Mouse (Mus musculus): ENCODE data around the gene Gm37240. TPM values are rescaled to one million over a fixed set of nuclear protein-coding genes. Genes with fewer than 3 reads are reported as not detected.
A peak's percentile ranks its signal among the peaks of the same experiment; 100 is the strongest.

The Gm37240 gene
- total RNA-seq, 2 experiments from 2014 or later, result 3.9 to 6.6 TPM

DNA sequence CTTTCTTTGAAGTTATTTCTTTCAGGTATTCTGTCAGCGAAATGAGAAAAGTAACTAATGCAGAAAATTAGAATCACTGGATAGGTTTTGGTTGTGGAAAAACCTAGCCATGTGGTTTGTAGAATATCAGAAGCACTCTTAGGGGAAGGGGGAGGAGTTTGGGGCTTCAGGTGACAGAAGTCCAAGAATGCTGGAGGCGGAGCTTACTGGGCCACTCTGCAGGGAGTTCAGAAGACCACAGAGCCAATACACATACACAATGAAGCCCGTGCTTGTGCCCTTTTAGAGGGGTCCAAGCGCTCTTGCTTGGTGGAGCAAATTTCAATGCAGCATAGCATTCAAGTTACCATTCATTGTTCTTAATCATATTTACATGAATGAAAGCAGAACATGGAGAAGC is 138.5 kb downstream of the Gm37240 start:
- no peak for DNase-seq

DNA sequence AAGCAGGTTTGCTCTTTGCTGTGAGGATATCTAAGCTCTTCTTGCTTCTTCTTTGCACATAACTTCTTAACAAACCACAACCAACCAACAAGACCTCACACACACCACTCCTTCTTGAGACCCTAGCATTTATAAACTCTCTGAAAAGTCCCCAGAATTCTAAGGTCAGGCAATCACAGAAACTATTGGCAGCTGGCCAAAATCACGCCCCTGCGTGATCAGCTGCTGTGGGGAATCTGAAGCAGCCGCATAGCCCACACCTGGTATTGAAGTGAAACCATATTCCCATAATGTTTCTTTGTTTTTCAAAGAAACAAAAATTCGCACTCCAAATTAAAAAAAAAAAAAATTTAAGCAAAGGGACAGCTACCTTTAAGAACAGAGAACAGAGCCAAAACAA is 141.2 kb downstream of the Gm37240 start:
- no peak for DNase-seq

DNA sequence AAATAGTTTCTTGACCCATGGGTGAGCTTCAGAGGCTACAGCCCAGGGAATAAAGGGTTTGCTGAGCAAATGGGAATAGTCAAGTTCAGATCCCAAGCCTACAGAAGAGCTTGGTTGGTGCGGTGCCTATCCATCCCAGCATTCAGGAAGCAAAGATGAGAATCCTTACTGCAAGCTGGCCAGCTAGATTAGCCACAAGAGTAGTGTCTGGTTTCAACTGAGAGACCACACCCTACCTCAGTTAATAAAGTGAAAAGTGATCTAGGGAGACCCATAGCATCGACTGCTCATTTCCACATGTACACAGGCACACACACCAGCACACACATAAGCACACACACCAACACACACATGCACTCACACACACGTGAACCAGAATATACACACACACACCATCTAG is 145.6 kb downstream of the Gm37240 start:
- DNase-seq, result no peak

DNA sequence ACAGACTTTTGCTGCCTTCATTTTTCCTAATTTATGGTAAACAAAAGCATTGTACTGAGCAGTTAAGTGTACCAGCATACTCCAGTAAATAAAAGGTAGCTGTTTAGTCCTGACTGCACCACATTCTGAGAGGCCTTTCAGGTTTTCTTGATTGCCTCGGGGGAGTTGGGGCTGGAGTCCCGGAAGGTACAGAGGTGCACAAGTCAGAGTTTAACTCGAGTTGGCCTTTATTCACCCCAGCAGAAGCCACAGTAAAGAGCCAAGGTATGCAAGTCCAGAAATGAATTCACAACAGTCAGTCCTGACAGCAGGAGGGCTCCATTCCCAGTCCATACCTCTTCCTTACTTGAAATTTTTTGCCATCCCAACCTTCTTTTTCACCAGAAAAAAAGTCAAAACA is 148.7 kb downstream of the Gm37240 start:
- no peak for DNase-seq

DNA sequence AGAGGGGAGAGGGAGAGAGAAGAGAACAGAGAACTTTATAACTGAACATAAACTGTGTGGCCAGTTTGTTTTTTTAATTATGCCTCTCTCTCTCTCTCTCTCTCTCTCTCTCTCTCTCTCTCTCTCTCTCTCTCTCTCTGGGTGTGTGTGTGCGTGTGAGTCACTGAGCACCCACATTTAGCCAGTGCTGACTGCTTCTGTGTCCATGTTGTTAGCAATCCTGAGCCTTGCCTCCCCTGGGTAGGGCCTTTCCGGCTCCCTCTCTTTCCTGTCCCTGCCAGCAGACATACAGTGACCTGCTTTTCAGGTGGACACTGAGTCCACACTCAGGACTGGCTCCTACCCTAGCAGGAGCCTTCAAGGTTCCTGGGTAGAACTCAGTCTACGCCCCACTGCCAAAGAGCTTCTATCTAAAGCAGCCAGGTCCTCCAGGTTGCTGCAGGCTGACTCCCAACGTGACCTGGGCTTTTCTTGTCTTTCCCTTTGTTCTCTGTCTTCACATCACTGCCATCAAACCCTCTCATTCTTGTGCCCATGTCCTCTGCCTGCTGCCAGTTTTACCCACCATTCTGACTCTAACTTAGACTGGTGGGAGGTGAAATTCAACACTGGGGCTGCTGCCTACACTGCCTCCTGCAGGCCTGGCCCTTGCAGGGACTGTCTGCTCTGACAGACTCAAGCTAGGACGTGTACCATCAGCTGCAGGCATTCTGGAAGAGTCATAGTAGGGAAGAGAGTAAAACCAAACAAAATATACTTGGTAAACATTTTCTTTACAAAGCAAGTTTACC is 153.2 kb downstream of the Gm37240 start:
- DNase-seq, result no peak

DNA sequence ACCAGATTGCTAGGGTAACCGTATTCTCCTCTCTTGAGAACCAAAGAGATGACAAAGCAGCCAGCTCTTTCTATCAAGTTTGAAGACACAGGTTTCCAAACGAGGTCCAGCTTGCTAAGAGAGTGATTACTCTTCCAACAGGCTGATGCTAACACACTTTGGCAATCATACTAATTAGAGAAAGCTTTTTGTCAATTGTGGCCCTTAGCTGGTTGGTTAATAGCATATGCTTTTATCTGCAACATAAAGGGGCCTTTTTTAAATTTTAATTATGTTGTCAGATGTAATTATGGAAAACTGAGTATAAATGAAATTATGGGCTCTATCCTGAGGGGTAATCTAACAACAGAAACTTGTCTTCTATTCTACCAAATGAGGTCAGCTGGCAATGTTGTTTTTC is 160.1 kb downstream of the Gm37240 start:
- DNase-seq, result no peak

DNA sequence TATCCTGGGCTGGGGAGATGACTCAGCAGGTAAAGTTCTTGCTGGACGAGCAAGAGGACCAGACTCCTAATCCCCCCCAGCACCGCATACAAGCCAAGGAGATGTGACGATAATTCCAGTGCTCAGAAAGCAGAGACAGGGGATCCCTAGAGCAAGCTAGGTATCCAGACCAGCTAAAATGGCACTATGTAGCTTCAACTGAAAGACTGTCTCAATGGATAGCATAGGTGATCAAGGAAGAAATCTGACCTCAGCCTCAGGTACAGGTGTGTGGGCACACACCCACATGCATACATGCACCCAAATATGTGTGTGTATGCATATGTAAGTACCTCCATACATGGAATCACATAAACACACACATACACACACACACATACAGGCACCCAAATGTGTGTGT is 161.3 kb downstream of the Gm37240 start:
- DNase-seq, result no peak

DNA sequence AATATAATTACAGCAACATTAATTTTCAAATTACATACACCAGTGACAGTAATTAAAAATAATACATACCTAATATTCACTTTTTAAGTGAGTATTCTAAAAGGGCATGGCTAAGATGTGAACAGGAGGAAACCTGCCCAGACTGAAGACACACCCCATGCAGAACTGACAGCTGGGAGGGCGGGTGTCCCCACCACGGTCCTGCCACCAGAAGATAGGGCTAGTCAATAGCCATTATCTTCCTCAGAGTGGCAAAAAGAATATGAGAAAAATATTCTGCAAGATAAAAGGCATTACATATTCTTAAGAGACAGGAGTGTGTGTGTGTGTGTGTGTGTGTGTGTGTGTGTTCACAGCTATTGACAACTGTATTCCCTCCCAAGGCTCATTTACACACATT is 162.2 kb downstream of the Gm37240 start:
- DNase-seq, result no peak

DNA sequence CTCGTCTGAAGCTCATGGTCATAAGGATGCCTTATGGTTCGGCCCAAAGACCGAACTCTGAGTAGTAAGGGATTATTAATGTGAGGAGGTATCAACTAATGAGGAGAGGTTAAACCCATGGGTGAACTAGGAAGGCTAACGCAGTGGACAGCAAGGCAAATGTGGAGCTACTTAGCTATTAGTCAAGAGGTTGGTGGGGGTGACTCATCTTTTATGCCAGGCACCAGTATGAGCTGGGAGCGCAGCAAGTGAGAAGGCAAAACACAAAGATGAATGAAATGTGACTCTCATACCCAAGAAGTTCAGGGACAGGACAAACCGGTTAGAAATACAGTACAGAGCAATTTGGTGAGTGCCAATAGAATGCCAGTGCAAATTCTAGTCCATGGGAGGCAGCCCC is 164.7 kb downstream of the Gm37240 start:
- DNase-seq, result no peak

DNA sequence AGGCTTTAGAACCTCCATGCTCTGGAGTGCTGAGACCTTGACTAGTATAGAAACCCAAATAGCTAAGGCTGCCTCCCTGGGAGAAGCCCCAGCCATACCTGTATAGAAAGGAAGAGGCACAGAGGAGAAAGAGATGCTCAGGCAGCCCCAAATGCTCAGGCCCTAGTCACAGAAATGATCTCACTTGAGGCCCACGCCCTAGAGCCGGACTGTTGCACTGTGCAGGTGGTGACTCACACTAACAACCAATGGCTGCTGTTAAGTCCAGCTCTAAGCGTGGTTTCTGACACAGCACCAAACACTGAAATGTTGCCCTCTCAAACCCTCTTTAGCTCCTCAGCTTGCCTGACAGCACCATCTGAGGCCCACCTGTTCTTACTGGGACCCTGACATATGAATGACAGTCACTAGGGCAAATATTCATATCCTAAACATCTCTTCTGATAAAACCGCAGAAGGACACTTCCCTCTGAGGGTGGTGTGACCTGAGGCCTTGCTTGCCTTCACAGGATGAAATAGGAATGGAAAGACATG is 171.5 kb downstream of the Gm37240 start:
- no peak for DNase-seq

DNA sequence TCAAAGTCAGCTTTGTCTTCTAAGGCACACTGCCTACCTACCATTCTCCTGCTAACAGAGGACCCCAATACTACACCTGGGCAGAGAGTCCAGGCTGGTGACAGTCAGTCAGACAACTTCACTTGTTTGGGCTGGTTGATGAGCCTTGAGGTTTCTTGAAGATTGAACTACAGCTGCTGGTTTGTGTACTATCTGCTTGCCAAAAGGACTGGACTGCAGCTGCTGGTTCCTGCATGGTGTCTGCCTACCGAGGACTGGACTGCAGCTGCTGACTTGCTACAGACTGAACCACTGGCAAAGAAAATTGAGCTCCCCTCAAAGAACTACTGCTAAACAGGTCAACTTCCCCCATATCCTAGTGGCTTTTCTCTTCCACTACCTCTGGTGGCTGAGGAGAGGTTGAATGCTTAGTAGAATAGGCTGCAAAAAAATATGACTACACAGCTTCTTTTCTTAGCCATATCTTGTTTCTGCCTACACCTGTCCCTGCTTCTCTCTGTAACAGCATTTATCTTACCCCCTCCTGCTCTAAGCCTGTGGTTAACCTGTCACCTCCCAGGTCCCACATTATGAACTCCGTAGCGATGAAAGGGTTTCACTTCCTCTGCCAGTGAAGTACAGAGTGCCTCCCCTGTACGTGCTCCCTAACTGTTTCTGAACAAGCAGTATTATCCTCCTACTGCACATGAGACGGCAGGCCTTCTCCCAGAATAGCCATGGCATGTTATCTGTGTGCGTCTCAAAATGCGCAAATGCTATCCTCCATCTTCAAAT is 173.2 kb downstream of the Gm37240 start:
- no peak for DNase-seq

DNA sequence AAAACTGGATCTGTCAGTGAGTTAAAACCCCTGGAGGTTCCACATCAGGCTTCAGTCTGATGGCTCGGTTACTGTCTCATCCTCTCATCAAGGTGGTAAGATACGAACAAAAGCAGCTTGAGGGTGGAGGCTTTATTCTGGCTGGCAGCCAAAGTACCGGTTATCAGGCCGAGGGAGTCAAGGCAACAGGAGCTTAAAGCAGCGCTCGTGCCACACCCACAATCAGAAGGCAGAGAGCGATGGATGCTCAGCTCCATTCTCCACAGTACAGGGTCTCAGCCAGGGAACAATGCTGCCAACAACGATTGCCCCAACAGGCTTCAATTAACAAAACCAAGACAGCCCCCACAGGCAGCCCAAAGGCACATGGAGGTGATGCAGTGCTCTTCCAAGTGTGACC is 176.6 kb downstream of the Gm37240 start:
- DNase-seq, result no peak

DNA sequence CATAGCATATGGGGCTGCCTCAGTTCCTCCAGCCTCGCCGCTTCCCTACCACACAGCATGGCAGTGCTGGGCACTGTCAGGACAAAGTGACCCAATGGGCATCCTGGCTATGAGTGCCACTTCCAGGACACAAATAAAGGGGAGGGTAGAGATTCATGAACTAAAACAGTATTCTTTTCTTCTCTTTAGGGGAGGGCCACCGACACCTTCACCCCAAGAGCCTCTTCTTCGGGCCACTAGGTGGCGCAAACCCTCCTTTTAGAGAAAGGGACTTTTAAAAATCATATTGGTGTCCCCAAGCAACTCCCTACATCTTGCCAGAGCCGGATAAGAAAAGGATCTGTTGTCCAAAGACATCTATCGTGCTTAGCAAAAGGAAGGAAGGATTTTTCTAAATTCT is 179.9 kb downstream of the Gm37240 start:
- peak; percentile 66 for DNase-seq

DNA sequence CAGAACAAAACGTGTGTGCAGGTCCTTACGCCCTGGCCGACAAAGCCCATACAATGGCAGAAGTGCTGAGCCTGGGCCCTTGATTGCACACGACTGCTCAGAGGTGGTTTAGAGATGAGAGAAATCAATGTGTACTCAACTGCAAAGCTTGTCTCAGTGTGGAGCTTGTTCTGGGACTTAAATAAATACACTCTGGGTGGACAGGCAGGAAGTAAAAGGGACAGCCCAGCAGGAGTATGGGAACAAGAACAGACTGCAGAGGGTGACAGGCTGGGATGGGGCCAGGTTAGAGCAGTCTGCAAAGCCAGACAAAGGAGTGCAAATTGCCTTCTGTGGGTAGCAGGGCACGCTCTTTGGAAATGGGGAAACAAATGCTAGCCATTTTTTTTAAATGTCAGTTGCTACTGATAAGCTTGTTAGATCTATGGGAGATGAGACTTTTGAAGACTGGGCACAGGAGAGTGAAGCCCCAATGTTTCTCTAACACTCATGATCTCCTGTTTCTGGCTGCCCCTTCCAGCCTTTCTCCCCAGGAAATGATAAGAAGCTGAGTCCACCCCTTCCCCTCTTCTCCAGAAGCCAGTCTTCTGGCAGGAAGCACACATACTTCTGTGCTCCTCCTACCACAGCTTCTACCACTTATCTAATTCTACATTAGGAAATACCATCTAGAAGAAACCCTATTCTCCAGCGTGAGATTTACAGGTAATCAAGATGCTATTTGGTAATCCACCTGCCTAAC is 184.0 kb downstream of the Gm37240 start:
- no peak for DNase-seq

DNA sequence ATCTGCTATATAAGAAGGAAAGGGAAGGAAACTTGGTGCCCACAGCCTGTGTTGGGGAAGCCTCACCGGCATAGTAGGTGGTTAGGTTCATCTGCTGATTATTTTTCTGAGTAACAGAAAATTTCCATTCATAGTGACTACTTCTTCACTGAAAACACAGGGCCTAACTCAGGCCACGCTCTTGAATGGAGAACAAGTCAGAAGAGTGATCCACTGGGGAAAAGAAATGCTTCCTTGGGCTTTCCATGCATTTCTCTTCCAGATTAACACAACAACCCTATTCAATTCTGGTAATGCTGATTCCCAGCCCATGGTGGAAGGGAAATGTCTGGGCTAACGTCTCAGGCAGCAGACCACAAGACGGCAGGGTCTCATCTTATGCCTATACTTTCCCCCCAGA is 188.8 kb downstream of the Gm37240 start:
- no peak for DNase-seq

DNA sequence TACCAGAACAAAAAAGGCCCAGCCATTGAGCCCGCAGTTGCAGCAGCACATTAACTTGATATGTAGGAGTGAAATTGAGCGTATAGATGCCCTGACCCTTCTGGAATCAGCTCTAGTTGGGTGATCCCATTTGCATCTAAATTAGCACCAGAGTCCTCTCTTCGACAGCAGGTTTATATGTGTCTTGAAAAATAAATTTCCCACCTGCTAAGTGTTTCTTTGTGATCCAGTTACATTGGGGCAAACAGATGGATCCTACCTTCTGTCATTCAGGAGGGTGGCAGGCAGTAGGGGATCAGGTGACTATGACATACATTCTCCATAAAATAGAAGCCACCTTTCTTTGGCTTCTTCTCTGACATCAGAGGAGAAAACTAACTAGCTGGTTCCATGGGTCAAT is 192.3 kb downstream of the Gm37240 start:
- no peak for DNase-seq

DNA sequence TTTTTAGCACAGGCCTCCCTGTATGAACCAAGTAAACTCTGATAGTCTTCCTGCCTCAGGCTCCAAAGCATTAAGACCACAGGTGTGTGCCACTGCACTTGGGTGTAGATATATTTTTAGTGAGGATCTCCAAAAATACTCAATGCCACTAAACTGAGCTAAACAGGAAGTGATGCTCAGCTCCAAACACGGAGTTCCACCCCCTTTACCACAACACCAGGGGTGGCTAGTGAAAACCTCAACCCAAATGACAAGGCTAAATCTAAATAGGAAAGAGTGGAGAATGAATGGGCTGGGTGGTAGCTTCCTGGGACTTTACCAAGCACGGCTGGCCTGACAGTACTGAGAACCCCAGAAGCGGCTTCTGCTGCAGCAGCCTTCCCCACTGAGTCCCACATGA is 194.3 kb downstream of the Gm37240 start:
- DNase-seq, result no peak

DNA sequence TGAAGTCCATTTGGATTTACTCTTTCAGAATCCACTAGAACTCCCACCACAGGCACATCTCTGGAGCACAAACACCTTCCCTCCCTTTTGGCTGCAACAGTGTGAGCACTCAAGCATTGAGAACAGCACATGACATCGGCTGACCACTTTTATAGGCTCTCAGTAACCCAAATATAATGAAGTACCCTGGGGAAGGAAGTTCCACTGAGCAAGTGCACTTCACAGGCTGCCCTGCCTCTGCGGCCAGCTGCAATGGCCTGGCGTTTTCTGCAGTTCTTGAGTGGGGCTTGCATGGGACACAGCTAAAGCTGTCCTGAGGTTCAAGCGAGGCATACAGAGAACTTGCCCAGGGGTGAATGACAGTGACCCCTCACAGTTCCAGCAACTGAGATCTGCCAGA is 196.2 kb downstream of the Gm37240 start:
- DNase-seq, result no peak

DNA sequence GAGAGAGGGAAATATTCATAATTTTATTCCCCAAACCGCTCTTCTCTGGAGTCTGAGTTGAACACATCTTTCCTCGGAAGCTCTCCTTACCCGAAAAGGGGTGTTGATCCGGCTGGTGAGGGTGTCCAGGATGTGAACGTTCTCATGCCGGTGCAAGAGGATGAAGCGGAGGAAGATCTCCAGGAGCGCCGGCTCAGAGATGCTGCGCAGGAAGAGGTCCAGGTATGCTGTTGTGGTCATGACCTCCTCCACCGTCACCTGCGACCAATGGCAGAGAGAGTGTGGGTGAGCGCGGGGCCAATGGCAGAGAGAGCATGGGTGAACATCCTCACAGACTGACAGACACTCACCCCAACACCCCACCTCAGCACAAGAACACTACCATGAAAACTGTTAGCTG is 199.0 kb downstream of the Gm37240 start:
- DNase-seq, result no peak

DNA sequence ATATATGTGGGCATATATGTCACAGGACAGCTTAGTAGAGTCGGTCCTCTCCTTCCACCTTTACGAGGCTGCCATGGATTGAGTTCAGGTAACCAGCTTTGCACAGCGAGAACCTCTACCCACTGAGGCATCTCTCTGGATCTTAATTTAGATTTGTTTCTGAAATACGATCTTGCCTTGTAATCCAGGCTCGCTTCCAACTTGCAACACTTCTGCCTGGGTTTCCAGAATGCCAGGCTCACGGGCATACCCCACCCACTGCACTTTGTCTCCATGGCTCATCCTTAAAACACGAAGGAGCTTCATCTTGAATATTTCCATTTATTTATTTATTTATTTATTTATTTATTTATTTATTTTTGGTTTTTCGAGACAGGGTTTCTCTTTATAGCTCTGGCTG is 202.0 kb downstream of the Gm37240 start:
- DNase-seq, result no peak

DNA sequence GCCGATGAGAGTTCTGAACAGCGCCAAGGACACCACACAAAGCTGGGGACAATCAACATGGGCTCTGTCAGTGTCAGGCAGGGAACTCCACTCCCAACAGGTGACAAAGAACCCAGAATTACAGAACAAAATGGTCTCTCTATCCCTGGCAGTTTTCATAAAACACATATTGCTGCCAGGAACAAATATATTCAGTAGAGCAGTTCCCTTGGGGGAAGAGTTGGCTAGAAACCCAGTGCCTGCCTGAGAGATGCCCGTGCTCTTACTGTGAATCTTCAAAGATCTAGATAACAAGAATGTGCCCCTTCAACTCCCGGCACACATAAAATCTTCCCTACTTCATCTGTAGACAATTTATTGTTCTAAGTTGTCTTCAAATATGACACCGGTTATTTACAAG is 203.7 kb downstream of the Gm37240 start:
- DNase-seq, result no peak

DNA sequence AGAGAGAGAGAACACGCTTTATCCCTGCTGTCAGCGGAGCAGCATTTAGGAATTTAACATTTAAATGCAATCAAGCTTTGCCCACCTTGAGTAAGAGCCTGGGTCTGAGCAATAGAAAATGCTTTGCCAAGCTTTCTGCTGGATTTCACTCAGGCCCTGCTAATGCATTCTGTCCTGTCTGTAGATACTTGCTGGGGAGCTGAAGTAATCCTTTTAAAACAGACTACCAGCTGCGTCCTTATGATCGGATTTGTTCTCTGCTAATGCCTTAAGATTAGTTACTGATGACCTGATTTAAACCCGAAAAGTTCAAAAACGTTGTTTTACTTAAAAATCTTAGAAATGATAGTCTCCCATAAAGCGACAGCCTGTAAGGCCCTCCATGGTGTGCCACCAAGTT is 206.2 kb downstream of the Gm37240 start:
- DNase-seq, result no peak

DNA sequence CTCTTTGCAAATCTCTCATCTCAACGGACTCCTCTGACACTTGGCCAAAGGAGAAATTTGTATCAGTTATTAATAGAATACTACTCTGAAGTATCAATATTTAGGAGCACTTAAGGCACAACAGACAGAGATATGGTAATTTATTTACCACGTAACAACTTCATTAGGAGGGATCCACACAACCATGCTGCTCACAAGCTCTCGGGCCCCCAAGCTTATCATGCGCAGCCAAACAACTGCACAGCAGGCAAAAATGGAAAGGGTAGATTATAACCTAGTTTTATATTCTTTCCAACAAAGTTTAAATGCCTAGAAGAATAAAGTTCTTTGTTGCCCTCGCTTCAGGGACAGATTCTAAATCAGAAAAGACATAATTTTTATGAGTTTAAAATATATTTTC is 207.4 kb downstream of the Gm37240 start:
- DNase-seq, result no peak
